Mouse (Mus musculus): ENCODE measurements around the gene Pex19.

The Pex19 gene

DNA sequence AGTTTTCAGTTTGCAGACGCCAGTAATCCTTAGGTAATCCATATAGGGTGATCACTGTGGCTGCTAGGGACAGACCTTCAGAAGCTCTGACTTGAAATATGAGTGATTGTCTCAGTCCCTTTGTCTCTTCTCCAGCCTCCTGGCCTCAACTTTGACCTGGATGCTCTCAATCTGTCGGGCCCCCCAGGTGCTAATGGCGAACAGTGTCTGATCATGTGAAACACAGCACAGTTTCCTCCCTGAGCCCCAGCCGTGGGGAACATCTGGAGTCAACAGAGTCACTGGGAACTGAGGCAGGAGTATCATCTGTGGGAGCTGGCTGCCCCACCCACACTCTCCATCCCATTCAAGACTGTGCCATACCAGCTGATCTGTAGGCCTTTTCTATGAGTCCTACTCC lies 7.5 kb downstream of the Pex19 start:
- DNase-seq, result no peak

DNA sequence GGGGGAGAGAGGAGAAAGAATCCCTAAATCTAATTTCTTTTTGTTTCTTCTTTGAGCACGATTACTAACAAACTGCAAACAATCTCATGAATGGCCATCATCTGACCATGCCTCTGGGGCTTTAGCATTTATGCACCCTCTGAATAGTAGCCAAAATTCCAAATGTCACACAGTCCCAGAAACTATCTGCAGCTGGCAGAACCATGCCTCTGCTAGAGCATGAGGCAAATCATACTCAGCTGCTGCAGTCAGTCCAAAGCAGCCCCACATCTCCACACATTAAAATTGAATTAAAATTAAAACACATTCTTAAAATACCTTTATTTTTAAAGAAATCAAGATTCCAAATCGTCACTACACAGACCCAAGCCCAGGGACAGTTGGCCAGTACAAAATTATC lies 13.6 kb downstream of the Pex19 start:
- no peak for DNase-seq

DNA sequence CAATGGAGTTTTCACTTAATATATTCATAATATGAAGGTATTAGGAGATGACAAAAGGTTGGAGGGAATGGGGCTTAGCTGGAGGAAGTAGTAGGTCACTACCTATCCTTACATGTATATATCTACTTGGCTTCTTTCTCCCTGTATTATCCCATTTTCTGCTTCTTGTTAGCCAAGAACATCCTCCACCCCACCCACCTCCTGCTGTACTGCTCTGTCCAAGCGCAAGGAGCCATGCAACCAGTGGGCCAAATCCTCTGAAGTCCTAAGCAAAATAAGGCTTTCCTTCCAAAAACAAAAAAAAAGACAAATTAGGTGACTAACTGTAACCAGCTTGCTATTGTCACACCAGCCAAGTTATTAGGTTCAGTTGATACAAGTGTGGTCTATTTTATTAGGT lies 14.3 kb downstream of the Pex19 start:
- DNase-seq, result no peak

DNA sequence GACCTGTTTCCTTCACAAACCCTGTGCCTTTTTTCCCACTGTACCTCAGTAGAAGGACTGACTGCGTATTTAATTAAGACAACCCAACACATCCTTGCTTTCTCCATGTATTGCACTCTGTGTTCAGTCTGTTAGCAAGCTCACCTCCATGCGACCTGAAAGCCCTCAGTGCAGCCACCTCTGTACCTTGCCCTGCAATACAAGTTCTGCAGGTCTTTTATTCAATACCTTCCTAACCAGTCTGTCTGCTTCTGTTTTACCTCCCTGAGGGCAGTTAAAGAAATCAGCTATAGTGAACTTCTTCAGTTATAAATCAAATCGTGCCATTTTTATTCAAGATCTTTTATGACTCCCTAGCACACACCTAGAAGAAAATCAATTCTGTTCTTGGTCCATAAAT lies 15.0 kb downstream of the Pex19 start:
- no peak for DNase-seq

DNA sequence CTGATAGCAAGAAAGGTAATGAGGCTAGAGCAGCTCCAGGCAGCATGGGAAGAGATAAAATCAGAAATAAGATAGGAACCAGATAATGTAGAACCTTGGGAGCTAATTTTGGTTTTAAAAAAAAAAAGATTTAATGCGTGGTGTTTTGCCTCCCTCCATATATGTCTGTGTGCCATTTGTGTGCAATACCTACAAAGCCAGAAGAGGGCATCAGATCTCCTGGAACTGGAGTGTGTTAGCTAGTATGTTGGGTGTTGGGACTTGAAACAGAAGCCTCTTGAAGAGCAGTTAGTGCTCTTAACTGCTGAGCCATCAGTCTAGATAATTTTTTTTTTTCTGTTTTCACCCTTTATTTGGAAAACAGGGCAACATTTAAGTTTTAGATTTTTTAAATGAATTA lies 17.0 kb downstream of the Pex19 start:
- peak; percentile 58 for DNase-seq

DNA sequence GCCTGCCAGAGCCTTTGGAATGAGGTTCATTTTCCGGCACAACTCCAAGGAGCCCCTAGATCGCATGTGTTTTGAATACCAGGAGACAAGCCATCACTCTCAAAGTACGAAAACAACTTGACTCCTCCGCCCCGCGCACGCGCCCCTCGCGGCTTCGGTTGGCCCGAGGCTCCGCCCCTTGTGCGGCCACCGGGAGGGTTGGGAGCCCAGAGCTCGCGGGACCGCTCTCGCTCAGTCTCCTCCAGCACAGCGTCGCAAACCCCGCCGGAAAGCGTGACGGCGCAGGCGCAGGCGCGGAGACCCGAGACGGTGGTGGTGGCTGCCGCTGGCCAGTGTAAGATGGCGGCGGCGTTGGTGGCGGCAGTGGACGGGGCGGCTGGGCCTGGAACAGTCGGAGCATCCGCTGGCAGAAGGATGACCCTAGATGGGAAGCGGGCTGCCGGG lies 21.3 kb downstream of the Pex19 start, which contains the start of gene Dcaf8:
Gene Dcaf8 (plus strand): TSS at position 250 of the 444 bp plus-strand sequence.
- DNase-seq, result peak; percentile 99

DNA sequence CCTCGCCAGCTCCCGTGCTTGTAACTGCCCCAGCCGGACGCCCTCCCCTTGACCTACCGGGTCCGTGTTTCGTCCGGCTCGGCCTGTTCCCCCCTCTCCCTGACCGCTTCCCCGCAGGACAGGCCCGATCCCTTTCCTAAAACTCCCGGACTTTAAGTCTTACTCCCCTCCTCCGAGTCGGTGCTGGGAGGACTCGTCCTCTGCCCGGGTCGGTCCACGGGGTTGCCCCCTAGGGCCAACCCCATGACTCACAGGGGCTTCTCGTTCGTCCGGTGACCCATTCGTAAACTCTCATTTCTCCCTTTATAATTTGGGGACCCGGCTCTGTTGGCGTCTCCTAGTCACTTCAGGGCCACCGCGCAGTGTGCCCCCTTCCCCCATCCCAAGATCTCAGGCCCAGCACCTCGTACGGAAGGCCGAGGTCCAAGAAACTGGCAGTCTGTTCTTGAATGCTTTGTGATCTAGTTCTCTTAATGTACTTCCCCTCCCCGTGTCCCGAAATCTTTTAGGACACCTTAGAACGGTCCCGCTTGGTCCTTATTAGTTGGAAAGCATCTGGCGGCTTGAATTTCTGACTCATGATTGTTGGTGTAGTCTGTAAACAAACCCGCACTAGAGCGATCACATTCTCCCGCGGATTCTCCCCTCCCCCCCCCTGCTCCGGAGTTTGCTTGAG lies 21.9 kb downstream of the Pex19 start:
- DNase-seq, result peak; percentile 83

DNA sequence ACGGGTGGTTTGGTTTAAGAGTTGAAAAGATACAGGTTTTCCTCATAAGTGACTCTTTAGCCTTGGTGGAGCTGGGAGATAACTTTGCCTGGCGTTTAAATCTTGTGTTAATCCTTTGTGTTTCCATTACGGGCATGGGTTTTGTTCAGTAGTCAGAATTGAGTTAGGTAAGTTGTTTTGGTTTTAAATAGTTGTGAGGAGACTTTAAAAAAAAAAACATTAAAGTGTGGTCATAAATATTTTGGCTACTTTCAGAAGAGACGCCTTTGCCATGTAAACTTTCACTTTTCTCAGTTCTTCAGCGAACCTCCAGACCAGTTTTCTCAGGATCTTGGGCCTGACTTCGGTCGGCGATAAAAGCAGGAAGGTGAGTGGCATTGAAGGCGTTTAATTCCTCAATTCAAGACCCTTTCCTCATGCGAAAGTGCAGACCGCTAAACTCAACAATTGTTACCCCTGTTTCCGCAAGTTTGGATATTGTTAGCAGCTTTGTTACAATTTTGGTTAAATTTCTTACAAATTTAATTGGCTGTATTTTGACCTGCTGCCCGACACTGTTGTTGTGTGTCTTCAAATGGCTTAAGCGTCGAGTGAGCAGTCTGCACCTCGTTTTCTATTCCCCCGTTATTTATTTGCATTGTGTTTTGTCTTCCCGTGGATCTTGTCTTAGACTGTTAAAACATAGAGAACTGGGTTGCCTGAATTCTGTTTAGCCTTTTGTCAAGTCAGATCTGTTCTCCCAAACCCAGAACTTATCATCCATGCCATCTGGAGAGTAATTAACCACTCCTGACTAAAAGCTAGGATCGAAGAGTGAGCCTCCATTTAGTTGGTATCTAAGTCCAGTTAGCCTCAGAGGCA lies 22.6 kb downstream of the Pex19 start:
- DNase-seq, result peak; percentile 38

DNA sequence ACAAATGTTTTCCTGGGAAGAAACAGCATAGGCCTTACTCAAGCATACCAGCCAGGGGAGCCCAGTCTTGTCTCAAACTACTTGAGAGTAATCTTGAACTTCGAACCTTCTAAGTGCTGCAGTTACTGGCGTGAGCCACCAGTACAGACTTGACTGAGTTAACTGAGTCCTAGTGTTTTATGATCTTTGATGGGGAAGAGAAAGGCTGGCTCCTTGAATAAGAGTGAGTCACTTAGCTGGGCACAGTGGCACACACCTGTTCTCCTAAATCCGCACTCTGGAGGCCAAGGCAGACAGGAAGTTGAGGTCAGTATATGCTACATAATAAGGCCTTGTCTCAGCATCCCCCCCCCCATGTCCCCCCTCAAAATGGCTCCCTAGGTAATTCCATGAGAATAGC lies 28.0 kb downstream of the Pex19 start:
- no peak for DNase-seq

DNA sequence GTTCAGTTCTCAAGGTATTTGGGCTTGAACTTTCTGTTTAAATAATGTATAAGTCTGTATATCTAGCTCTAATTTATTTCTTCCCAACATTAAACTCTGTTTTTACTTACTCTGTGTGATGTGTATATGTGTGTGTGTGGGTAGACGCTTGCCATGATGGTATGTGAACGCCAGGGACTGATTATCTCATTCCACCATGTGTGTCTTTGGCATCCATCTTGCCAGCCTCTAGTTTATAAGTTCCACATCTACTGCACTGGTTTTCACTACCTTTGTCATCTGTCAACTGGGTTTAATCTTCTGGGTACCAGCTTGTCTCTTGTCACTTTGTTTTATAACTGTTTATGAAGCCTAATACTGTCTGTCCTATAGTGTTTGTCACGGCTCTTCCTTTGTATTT lies 29.0 kb downstream of the Pex19 start:
- no peak for DNase-seq

DNA sequence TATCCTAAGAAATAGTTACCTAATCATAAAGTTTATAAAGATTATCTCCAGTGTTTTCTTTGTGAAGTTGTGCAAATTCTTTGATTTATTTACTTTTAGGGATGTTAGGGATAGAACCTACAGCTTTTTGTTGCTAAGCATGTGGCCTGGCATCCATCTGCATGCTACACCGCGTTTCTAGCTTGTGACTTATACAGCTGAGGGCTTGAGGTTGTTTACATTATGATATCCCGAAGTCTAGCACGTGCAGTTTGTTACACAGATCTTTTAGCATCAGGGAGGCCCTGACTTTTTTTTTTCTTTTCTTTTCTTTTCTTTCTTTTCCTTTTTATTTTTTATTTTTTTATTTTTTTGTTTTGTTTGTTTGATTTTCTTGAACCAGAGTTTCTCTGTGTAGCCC lies 33.4 kb downstream of the Pex19 start:
- DNase-seq, result no peak

DNA sequence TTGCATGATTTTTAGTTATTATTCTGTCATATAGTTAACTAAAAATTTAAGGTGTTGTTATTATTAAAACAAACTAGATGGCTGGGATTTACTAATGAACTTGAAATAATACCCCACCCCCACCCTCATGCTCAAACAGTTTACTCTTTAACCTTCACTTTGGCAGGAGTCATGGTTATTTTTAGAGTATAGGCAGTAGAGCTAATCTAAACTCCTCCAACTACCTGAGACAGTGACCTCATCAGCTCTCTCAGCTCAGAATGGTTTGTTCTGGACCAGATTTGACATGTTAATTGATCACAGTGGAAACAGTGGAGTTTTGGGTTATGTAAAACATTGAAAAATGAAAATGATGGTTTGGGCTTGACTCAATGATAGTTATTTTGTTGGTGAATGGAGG lies 34.0 kb downstream of the Pex19 start:
- DNase-seq, result no peak

DNA sequence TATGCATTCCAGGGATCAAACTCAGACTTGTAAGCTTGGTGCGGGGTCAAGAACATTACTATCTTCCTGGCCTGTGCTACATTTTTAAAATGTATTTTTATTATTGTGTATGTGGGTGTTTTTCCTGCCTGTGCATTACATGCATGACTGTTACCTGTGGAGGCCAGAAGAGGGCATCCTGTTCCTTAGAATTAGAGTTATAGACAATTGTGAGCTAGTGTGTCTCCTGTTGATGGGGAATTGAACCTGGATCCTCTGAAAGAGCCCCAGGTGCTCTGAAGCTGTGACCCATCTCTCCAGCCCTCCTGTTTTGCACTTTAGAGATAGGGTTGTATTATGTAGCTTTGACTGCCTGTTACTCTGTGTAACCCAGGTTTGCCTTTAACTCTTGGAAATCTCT lies 35.5 kb downstream of the Pex19 start:
- no peak for DNase-seq

DNA sequence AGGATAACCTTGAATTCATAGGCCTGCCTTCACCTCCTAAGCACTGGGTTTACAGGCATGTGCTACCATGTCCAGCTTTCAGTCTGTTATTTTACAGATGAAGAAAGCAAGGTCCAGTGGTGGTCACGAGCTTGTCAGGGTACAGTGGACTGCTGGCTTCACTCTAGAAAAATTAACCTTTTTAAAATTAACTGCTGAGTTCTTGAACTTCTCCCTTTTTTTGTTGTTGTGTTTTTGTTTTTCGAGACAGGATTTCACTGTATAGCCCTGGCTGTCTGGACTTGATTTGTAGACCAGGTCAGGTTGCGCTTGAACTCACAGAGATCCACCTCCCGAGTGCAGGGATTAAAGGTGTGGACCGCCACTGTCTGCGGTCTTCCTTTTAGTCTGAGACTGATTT lies 36.4 kb downstream of the Pex19 start:
- DNase-seq, result no peak

DNA sequence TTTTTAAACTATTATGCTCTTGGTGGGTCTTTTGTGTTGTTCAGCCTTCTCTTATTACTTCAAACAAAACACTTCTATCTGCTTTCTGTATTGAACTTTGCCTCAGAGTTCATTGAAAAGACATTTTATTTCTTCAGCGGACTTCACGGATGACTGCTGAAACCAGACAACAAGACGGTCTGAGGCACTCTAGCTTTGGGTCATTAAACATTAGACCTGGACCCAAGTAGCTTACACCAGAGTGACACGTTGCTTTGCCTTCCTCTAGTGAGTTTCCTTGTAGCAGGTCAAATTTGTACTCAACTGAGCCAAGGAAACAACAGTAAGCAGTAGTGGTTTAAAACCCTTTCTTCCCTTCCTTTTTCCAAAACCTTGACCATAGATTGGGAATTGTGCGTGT lies 41.4 kb downstream of the Pex19 start:
- DNase-seq, result no peak

DNA sequence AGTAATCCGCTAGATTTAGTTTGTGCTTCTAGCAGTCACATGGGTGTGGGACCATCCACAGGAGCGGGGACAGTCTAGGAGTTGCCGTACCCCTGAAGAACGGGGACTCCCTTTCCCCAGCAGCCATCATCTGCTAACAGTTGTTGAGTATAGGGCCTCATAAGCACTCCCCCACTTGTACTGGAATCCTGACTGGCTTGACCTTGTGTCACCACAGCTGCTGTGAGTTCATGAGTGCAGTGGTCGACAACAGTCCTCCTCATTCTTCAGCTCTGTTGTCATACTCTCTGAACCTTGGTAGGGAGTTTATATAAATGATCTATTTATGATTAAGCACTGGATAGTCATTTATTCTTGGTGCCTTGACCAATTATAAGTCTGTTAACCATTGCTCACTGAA lies 43.3 kb downstream of the Pex19 start:
- no peak for DNase-seq

DNA sequence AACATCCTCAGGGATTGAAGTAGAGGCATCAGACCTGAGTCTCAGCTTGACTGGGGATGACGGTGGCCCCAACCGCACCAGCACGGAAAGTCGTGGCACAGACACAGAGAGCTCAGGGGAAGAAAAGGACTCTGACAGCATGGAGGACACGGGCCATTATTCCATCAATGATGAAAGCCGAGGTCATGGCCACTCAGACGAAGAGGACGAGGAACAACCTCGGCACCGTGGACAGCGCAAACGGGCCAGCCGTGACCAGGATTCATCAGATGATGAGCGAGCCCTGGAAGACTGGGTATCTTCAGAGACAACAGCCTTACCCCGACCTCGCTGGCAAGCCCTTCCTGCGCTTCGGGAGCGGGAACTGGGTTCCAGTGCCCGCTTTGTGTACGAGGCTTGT lies 45.8 kb downstream of the Pex19 start:
- no peak for DNase-seq

DNA sequence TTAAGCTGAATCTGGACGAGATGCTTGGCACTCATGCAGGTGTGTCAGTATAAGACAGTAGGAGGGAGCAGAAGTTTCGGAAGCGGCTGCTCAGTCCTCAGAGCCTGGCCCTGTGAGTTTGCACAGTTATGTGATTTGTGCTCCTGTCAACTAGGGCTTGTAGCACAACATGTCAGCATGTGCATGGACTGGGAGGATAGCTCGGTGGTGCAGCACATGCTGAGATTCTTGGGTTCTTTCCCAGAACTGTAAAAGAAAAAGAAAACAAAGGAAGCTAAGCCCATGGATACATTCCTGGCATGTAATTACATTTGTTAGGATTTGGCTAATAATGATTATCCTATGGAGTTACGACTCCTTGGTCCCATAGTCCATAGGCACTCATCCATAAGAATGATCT lies 46.6 kb downstream of the Pex19 start:
- no peak for DNase-seq

DNA sequence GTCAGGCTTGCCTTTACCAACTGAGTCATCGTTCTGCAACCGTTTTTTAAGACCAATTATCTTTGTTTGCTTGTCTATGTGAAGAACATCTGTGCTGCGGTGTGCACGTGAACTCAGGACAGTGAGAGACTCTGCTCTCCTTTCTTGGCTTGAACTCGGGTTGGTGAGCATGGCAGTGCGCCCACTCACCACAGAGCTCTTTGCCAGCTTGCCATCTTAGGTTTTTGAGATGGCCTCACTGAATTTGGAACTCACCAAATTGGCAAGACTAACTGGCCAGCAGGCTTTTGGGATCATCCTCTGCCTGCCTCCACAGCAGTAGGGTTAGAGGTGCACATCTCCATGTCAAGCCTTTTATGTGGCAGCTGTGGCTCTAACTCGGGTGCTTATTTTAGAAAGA lies 51.2 kb downstream of the Pex19 start:
- DNase-seq, result no peak

DNA sequence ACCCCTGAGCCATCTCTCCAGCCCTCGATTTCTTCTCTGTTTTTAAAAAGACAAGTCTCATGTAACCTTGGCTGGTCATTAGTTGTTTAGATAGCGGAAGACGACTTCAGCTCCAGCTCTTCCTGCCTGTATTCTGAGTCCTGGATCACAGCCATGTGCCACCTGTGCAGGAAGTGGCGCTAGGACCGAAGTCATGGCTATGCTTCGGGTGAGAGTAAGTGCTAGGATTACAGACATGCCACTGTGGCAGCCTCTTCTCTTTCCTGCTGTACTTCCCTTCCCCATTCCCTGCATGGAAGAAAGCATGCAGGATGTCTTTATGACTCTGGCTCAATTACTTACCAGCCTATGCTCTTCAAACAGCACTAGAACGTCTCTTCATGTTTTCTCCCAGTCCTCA lies 52.5 kb downstream of the Pex19 start:
- DNase-seq, result no peak

DNA sequence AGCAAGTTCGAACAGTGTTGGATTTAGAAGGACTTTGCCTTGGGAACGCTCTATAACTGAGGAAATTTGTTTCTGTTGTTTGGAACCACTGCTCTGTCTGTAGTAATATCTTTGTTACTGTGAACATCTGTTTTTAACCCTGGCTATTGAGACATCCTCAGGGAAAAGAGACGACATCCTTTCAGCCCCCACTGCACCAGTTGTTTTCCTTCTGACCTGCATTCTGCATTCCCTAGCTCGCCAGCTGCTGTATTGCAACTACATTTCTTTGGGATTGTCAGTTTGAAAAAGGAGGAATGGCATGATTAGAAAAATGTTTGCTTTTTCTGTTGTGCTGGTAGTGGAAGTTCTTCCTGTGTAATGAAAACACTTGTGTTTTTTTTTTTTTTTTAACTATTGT lies 54.3 kb downstream of the Pex19 start:
- no peak for DNase-seq

DNA sequence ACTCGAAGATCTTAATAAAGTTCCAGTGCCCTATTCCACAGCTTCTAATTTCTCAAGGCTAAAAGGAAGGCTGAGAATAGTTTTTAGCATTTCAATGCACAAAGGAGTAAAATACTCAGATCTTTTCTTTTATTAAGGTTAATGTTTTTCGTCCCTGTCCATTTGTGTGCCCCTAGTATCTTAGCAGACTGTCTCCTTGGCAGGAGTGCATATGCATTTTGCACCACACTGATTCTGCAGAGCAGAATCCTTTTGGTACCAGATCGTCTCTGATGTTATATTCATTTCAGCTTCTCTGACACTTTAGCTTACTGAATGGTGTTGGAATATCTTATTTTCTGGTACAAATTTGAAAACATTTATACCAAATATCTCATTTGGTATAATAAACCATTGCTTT lies 55.2 kb downstream of the Pex19 start:
- no peak for DNase-seq

DNA sequence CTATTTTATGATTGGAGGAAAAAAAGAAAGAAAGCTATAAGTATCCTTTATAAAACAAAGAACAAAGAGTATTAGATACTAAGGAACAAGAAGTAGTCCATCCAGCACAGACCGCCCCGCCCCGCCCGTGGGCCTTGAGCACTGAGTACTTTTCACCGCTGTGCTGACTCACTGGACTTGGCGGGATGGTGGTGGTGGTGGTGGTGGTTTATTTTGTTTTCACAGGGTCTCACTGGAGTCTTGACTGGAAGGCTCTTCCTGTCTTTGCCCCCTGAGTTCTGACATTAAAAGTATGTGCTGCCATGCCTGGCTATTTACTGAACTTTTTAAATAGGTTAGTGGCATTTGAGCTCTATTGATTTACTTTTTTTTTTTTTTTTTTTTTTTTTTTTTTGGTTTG lies 56.5 kb downstream of the Pex19 start:
- DNase-seq, result no peak

DNA sequence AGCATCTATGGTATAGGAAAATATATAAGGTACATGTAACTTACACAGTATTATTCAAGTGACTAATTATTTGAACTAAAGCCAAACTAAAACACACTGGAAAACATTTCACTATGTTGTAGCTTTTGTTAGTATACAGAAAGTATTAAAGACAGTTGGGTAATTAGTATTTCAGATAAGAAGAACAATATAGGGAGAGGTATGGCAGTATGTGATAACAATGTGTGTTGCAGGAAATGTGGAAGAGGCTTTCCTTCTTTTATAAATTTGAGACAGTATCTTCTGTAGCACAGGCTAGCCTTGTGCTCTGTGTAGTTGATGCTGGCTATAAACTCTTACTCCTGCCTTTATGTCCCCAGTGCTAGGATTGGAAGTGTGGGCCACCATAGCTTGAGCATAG lies 57.4 kb downstream of the Pex19 start:
- no peak for DNase-seq

All from liver (tissue).